Mouse (Mus musculus) forebrain, embryonic 15.5 days (tissue): ENCODE data around the gene Abhd17b. TPM values are rescaled to one million over a fixed set of nuclear protein-coding genes. Genes with fewer than 3 reads are reported as not detected.
"Not testable (repeated sequence)": the region's sequence is repeated elsewhere in the genome, so short reads cannot be mapped to it uniquely, and the experiment has no call there.

Experiments used
- ATAC-seq: fragments of 200-750 bp; cut with Nextera tagmentation; replicated peaks from 2 replicates; pipeline ENCODE4 v1.8.0; 2017; ENCODE audit warnings: mild to moderate bottlenecking, moderate TSS enrichment, moderate library complexity
- H3K27ac ChIP-seq: fragments of 300-500 bp; sonication (generic); replicated peaks from 2 replicates; pipeline ENCODE4 v1.5.1; 2015; ENCODE audit warnings: mild to moderate bottlenecking, inconsistent platforms
- H3K27me3 ChIP-seq: fragments of 300-500 bp; sonication (generic); 2 replicates; pipeline ENCODE4 v1.6.1; 2015; ENCODE audit warnings: inconsistent platforms
- H3K36me3 ChIP-seq: fragments of 300-500 bp; sonication (generic); 2 replicates; pipeline ENCODE4 v1.6.1; 2015; ENCODE audit warnings: mild to moderate bottlenecking, inconsistent platforms
- H3K4me1 ChIP-seq: fragments of 300-500 bp; sonication (generic); 2 replicates; pipeline ENCODE4 v1.6.1; 2015; ENCODE audit warnings: inconsistent platforms
- H3K4me2 ChIP-seq: fragments of 300-500 bp; sonication (generic); replicated peaks from 2 replicates; pipeline ENCODE4 v1.6.1; 2015; ENCODE audit warnings: mild to moderate bottlenecking, inconsistent platforms
- H3K4me3 ChIP-seq: fragments of 300-500 bp; sonication (generic); 2 replicates; pipeline ENCODE4 v1.5.1; 2015; ENCODE audit warnings: mild to moderate bottlenecking, inconsistent platforms
- H3K9ac ChIP-seq: fragments of 300-500 bp; sonication (generic); replicated peaks from 2 replicates; pipeline ENCODE4 v1.6.1; 2015; ENCODE audit warnings: mild to moderate bottlenecking, inconsistent platforms
- H3K9me3 ChIP-seq: fragments of 300-500 bp; sonication (generic); 2 replicates; pipeline ENCODE4 v1.6.1; 2016; ENCODE audit warnings: inconsistent platforms
- WGBS: fragments of 180-500 bp; shearing (Covaris S2); methylation state at CpG from one replicate; pipeline ENCODE4 v1.1.7; 2015; ENCODE audit warnings: mixed read lengths; 5-methylcytosine and 5-hydroxymethylcytosine counted together
- polyA plus RNA-seq: library from polyadenylated mRNA; unstranded; fragments of >200 nt; fragmentation: Nextera tagmentation; extraction: Ambion mirVana; gene quantifications from 2 replicates; pipeline ENCODE4 v1.2.1, GENCODE M21; 2015

The Abhd17b gene
- polyA plus RNA-seq, 1 experiment from 2014 or later: 44.1 TPM

- H3K4me2 ChIP-seq: no peak overlapping the region
- H3K27me3 ChIP-seq: no peaks in the 10 kb centered on the region
- H3K36me3 ChIP-seq: no peaks in the 10 kb centered on the region
- no peaks in the 10 kb centered on the region for H3K9me3 ChIP-seq
- no peak overlapping the region for H3K9ac ChIP-seq
- H3K4me1 ChIP-seq: peaks cover 16% of the 10 kb centered on the region
- no peak overlapping the region for H3K27ac ChIP-seq
- 94% methylated on average over 5 of the region's 5 CpGs for WGBS
- H3K4me3 ChIP-seq: no peak overlapping the region
- ATAC-seq: no peak
Observed at GRCm38 (mm10) chr19:21720950-21721349, 68.0 kb downstream of the Abhd17b start.

GRCm38 (mm10) chr19:21723280-21723679, 70.3 kb downstream of the Abhd17b start:
- WGBS: 94% methylated on average over 20 of the region's 20 CpGs
- H3K4me1 ChIP-seq: peaks cover 16% of the 10 kb centered on the region
- H3K27me3 ChIP-seq: not testable (repeated sequence)

GRCm38 (mm10) chr19:21723911-21724655, 71.1 kb downstream of the Abhd17b start:
- ATAC-seq: peak; percentile 97
- Histone ChIP-seq H3K9me3 (no peaks in the 10 kb centered on the region), H3K27ac (peak overlapping the region; percentile 70), H3K36me3 (no peaks in the 10 kb centered on the region), H3K9ac (no peak overlapping the region), H3K4me3 (no peak overlapping the region), H3K27me3 (no peaks in the 10 kb centered on the region), H3K4me2 (no peak overlapping the region), H3K4me1 (peaks cover 16% of the 10 kb centered on the region)
- 19% methylated on average over 8 of the region's 8 CpGs for WGBS

More at GRCm38 (mm10) chr19:21723280-21723679, 70.3 kb downstream of the Abhd17b start:
- not testable (repeated sequence) for H3K9me3 ChIP-seq, H3K36me3 ChIP-seq, H3K4me3 ChIP-seq, H3K9ac ChIP-seq, H3K4me2 ChIP-seq
- peak; percentile 20; the same call in 1 of the 2 replicates for ATAC-seq
- peak overlapping the region; percentile 70 for H3K27ac ChIP-seq

GRCm38 (mm10) chr19:21725168-21725567, 72.2 kb downstream of the Abhd17b start:
- Histone ChIP-seq H3K36me3 (no peaks in the 10 kb centered on the region), H3K27me3 (no peaks in the 10 kb centered on the region), H3K4me3 (no peak overlapping the region), H3K9me3 (no peaks in the 10 kb centered on the region), H3K27ac (no peak overlapping the region), H3K4me2 (no peak overlapping the region), H3K9ac (no peak overlapping the region), H3K4me1 (peaks cover 16% of the 10 kb centered on the region)
- no peak for ATAC-seq
- 70% methylated on average over 1 of the region's 1 CpGs for WGBS

- no peaks in the 10 kb centered on the region for H3K27me3 ChIP-seq
- H3K4me3 ChIP-seq: no peak overlapping the region
- no peak for ATAC-seq
- 63% methylated on average over 2 of the region's 2 CpGs for WGBS
- H3K27ac ChIP-seq: no peak overlapping the region
- H3K9ac ChIP-seq: no peak overlapping the region
- no peak overlapping the region for H3K4me2 ChIP-seq
- H3K36me3 ChIP-seq: no peaks in the 10 kb centered on the region
- H3K9me3 ChIP-seq: no peaks in the 10 kb centered on the region
- peaks cover 16% of the 10 kb centered on the region for H3K4me1 ChIP-seq
Observed at GRCm38 (mm10) chr19:21727081-21727480, 74.1 kb downstream of the Abhd17b start.

DNA sequence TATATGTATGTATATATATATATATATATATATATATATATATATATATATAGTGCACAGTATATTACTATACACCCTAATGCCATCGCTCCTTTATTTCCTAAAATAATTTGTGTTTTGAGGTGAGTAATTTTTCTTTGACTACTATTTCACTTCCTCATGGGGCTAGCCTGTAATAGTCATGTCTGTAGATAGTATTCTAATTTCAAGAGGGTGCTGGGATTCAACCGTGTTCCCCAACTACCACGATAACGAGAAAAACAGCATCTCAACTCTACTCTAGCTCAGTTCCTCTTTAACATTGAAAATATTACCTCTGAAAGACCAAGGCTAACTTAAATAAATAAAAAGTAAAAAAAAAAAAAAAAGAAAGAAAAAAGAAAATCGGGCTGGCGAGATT, 75.4 kb downstream of the Abhd17b start:
- WGBS: 98% methylated on average over 6 of the region's 6 CpGs
- Histone ChIP-seq H3K4me1 (peaks cover 16% of the 10 kb centered on the region), H3K9ac (no peak overlapping the region), H3K9me3 (no peaks in the 10 kb centered on the region), H3K27ac (no peak overlapping the region), H3K4me2 (no peak overlapping the region), H3K36me3 (no peaks in the 10 kb centered on the region), H3K27me3 (no peaks in the 10 kb centered on the region), H3K4me3 (no peak overlapping the region)
- ATAC-seq: no peak

DNA sequence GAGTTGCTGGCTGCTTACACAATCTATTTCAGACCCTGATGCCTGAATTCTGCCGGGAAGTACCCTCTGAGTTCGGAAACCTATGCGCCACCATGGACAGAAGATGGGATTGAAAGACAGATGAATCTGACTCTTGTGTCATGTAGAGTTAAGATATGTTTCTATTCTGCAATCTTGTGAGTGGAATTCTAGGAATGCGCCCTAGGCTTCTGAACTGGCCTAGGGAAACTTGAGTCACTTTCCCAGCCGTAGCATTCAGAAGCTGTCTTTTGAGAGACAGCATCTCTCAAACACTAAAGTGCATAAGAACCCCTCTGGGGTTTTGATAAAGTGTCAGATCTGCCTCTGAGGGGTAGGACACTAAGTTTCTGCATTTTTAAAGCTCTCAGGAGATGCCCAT, 78.9 kb downstream of the Abhd17b start:
- H3K9ac ChIP-seq: no peak overlapping the region
- no peak overlapping the region for H3K4me3 ChIP-seq
- WGBS: 96% methylated on average over 5 of the region's 5 CpGs
- H3K36me3 ChIP-seq: no peaks in the 10 kb centered on the region
- no peaks in the 10 kb centered on the region for H3K27me3 ChIP-seq
- H3K27ac ChIP-seq: no peak overlapping the region
- H3K4me2 ChIP-seq: no peak overlapping the region
- H3K9me3 ChIP-seq: no peaks in the 10 kb centered on the region
- ATAC-seq: no peak
- H3K4me1 ChIP-seq: no peaks in the 10 kb centered on the region

- H3K4me2 ChIP-seq: no peak overlapping the region
- H3K27ac ChIP-seq: no peak overlapping the region
- H3K9me3 ChIP-seq: no peaks in the 10 kb centered on the region
- no peak for ATAC-seq
- no peak overlapping the region for H3K9ac ChIP-seq
- H3K4me1 ChIP-seq: peaks cover 8% of the 10 kb centered on the region
- 91% methylated on average over 2 of the region's 2 CpGs for WGBS
- no peak overlapping the region for H3K4me3 ChIP-seq
- H3K27me3 ChIP-seq: no peaks in the 10 kb centered on the region
- H3K36me3 ChIP-seq: no peaks in the 10 kb centered on the region
Observed at GRCm38 (mm10) chr19:21733176-21733575, 80.2 kb downstream of the Abhd17b start.

- WGBS: 44% methylated on average over 5 of the region's 5 CpGs
- peaks cover 17% of the 10 kb centered on the region for H3K4me1 ChIP-seq
- no peaks in the 10 kb centered on the region for H3K27me3 ChIP-seq
- no peaks in the 10 kb centered on the region for H3K9me3 ChIP-seq
- H3K27ac ChIP-seq: no peak overlapping the region
- ATAC-seq: no peak; the same call in 1 of the 2 replicates
- no peaks in the 10 kb centered on the region for H3K36me3 ChIP-seq
- H3K9ac ChIP-seq: no peak overlapping the region
- H3K4me2 ChIP-seq: no peak overlapping the region
- H3K4me3 ChIP-seq: no peak overlapping the region
Observed at GRCm38 (mm10) chr19:21734112-21734511, 81.1 kb downstream of the Abhd17b start.

Other genes with a start within 250 kb of the Abhd17b start
- 2.1 and 2.7 TPM in 2 replicates for gene Gda, start 179.7 kb upstream of the Abhd17b start, polyA plus RNA-seq
- gene 1110059E24Rik, start 209 bp upstream of the Abhd17b start, polyA plus RNA-seq: 56.8 and 57.7 TPM in 2 replicates
- gene Cemip2, start 125.2 kb downstream of the Abhd17b start, polyA plus RNA-seq: 39.3 and 43.0 TPM in 2 replicates